Mouse (Mus musculus) kidney, adult 2 months (tissue): ENCODE data around the gene Naa10.

Source experiments
- CTCF ChIP-seq: fragments of 200-500 bp; conservative IDR thresholded peaks from 2 replicates; pipeline ENCODE4 v1.5.1; 2011; ENCODE audit warnings: low read depth, mild to moderate bottlenecking, control low read depth, low read length, moderate library complexity, mixed read lengths; ENCODE audit not compliant: insufficient read depth, insufficient read length
- POLR2A ChIP-seq: fragments of 200-500 bp; IDR thresholded peaks from one replicate; pipeline ENCODE4 v1.6.1; 2011; ENCODE audit warnings: low read depth, low read length, control low read depth

DNA sequence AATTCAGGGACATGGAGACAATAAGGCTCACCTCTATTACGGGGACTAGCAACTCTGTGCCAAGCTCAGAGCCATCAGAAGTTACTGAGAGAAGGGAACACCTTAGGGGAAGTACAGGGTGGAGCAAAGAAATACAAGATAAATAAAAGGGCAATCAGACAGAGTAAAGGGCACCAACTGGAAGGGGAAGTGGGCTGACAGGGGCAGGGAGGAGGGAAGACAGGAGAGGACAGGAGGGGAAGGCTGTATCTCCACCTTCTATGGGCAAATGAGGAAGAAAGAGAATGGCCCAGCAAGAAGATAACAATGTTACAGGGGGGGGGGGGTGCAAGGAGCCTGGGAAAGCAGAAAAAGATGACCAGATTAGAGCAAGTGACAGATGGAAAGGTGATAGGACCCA, 44.7 kb downstream of the Naa10 start:
- no peak for TF ChIP-seq CTCF
- no peak for TF ChIP-seq POLR2A
